Mouse (Mus musculus) cerebellum, postnatal 36 days (tissue): ENCODE measurements around the gene Hpgd.

Experiments used
- DNase-seq, 2 experiments: peaks; one replicate each; pipeline ENCODE4 v3.0.0; 2021 to 2022; ENCODE audit warnings: mixed read lengths in 2 of 2

Hpgd gene

GRCm38 (mm10) chr8:56327709-56328108 is 33.3 kb downstream of the Hpgd start:
- DNase-seq = no peak

GRCm38 (mm10) chr8:56328130-56328542 is 33.8 kb downstream of the Hpgd start:
- no peak for DNase-seq

GRCm38 (mm10) chr8:56335390-56336000 is 41.1 kb downstream of the Hpgd start:
- no peak for DNase-seq

- DNase-seq = no peak
Observed at GRCm38 (mm10) chr8:56336771-56337170, 42.4 kb downstream of the Hpgd start.

GRCm38 (mm10) chr8:56343505-56343904 is 49.1 kb downstream of the Hpgd start:
- DNase-seq = no peak

- no peak for DNase-seq
Observed at GRCm38 (mm10) chr8:56343940-56344339, 49.6 kb downstream of the Hpgd start.

GRCm38 (mm10) chr8:56344359-56344758 is 50.0 kb downstream of the Hpgd start:
- no peak for DNase-seq

- DNase-seq = no peak
Observed at GRCm38 (mm10) chr8:56345641-56346420, 51.4 kb downstream of the Hpgd start.

GRCm38 (mm10) chr8:56363180-56363579 is 68.8 kb downstream of the Hpgd start:
- DNase-seq = no peak
